Mouse (Mus musculus): ENCODE data around the gene Mbnl1.
"Not testable (repeated sequence)": the region's sequence is repeated elsewhere in the genome, so short reads cannot be mapped to it uniquely, and the experiment has no call there.

The Mbnl1 gene

GRCm38 (mm10) chr3:60472681-60473177 is at the start of gene Mbnl1:
TSS of gene Mbnl1 (plus strand) at chr3:60472830.
- no peak for DNase-seq

GRCm38 (mm10) chr3:60424148-60424547 is 48.5 kb upstream of the Mbnl1 start:
- no peak for DNase-seq

- DNase-seq, result no peak
Observed at GRCm38 (mm10) chr3:60429049-60429448, 43.6 kb upstream of the Mbnl1 start.

DNA sequence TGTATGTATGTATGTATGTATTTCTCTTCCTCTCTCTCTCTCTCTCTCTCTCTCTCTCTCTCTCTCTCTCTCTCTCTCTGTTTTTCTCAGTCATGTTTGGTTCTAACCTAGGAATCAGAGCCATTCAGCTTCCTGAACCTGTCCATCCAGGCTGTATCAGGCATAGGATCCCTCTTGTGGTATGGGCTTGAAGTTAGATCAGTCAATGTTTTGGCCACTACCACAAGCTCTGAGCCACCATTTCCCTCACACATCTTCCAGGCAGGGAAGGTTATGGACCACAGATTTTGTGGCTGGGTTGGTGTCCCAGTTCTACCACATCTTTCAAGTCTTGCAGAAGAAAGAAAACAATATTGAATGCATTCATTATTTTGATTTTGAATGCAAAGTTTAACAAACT is 35.4 kb upstream of the Mbnl1 start:
- no peak for DNase-seq

- DNase-seq, result peak; percentile 91
Observed at GRCm38 (mm10) chr3:60437678-60438232, 34.9 kb upstream of the Mbnl1 start.

- DNase-seq, result no peak
Observed at GRCm38 (mm10) chr3:60438715-60439114, 33.9 kb upstream of the Mbnl1 start.

- DNase-seq, result no peak
Observed at GRCm38 (mm10) chr3:60461828-60462521, 10.7 kb upstream of the Mbnl1 start.

DNA sequence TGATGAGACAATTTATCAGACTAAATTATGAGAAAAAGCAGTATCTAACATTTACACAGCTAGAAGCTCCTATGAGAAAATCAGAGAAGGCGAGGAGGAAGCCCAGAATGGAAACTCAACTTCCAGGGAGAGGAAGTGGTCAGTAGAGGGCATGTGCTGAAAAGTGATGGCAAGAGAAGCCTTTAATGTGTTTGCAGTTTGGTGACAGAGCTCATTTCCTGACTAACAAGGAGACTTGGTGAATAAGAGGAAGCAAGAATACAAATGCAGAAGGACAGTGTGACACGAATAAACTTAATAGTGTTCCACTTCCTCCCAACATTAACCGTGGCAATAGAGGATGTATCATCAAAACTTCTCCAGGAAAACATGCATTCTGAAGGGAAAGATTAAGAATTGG is 4.0 kb upstream of the Mbnl1 start:
- not testable (repeated sequence) for DNase-seq

GRCm38 (mm10) chr3:60469170-60469805 is 3.3 kb upstream of the Mbnl1 start:
- peak; percentile 90 for DNase-seq

DNA sequence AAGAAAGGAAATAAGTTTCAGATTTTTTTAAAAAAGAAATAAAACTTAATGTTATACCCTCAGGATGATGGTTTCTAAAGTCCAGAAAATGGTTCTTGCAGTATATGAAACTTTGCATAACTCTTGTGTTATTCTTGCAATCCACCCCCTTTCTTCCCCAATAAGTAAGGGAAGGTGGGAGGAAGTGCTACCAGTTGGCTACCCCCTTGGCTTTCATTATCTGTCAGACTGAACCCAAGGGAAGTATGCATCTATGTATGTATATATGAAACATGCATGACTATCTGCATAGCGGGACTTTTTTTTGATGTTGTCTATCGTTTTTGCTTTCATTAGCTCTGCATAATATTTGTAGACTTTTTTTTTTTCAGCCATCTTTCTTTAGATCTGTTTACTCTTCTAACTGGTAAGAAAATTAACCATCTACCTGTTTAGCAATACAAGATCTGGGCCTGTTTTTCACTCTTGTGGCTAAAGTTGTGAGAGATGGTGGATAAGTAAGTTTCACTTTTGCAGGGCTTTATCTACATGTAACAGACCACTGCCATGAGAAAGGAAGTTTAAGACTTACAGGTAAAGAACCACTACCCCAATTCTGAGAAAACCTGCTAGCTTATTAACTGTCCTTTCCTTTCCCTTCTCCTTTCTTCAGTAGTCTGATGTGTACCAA is 484 bp upstream of the Mbnl1 start:
- DNase-seq, result no peak

GRCm38 (mm10) chr3:60473861-60474653 is 1.4 kb downstream of the Mbnl1 start:
- no peak for DNase-seq

DNA sequence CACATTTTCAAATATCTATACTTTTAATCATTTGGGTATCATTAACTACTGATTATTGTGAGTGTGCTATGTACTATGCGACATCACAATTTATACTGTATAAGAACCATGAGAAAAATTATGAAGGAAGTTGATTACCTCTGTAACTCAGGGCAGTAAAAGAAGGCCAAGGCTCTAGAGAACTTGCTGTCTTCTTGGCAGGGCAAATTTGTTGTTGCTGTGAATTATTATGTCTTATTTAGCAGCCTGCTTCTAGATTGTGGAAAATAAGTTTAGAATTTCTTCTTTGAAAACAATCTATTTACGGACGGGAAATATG is 2.0 kb downstream of the Mbnl1 start:
- DNase-seq, result no peak

DNA sequence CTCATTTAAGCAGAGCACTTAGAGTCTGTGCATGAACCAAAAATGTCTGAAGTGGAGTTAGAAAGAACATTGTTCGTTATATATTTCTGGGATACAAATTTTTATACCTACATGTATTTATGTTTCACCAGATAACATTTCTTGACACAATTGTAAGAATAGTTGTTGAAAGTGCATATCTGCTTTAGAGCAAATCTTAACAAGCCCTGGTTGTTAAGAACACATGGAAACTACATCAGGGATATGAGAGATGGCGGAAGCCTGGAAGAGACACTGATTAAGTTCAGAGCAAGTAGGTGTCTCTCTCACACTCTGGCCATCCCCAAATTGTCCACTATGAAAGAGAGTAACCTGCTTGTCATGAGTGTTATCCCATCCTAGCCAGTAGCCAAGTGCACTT is 2.4 kb downstream of the Mbnl1 start:
- no peak for DNase-seq

DNA sequence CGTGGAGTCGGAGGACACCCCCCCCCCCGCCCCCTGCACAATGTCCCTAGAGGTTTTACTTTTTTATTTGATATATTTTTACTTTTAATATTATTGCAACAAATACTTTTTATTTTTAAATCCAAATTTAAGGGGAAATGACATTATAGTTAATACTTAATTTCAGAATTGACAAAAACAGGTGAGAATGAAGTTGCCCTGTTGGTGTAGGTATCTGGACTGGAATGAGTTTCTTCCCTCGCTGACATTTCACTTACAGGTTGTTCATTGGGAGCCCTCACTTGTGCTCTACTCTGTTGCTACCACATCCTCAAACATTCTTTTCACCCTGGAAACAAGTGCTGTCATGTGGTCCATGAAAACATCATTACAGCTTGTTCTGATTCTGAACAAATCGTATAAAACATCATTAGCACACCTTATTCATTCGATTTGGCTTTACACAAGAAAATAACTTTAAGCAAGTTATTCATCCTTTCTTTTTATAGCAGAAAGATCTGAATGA is 4.2 kb downstream of the Mbnl1 start:
- DNase-seq, result no peak

GRCm38 (mm10) chr3:60478433-60478832 is 5.8 kb downstream of the Mbnl1 start:
- no peak for DNase-seq

DNA sequence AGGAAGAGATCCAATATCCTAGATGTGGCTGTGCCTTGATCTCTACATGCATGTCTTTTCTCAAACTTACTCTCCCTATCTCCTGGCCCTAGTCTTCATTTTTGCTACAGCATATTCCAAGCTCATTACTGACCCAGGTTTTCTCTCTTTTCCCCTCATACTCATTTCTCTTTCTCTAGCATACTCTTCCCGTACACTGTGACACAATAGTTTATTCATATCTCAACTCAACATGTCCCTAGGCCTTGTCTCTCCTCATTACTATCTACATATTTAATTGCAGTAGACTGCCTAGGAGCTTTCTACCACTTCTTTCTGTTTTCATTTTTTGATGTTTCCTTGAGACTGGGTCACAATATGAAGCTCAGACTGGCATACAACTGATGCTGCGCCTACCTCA is 8.1 kb downstream of the Mbnl1 start:
- DNase-seq, result no peak

DNA sequence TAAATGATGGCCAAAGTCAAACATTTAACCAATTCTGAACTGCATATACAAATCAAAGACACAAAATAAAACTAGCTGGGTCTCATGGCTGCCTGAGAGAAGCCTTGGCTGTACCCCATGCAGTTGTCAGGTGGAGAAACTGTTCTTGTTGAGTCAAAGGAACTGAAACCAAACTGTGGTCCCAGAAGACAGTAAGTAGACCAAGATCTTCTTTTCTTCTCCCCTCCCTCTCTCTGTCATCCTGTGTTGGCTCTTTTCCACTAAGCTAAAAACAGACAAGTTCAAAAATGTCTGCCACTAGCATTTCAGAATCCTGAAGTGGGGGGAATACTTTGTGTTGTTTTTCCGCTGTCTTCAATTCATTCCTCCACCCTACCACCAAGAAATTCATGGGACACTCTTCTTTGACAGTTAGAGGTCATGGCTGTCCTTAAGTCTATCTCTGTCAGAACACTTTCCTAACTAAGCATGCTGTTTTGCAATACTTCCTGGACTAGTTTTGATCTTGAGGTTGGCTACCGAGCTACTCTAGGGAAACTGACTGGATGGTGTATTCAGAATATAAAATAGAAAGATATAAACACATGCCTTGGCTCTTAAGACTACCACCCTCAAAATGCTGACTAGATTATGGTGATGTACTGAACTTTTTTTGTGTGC is 9.2 kb downstream of the Mbnl1 start:
- peak; percentile 86 for DNase-seq

DNA sequence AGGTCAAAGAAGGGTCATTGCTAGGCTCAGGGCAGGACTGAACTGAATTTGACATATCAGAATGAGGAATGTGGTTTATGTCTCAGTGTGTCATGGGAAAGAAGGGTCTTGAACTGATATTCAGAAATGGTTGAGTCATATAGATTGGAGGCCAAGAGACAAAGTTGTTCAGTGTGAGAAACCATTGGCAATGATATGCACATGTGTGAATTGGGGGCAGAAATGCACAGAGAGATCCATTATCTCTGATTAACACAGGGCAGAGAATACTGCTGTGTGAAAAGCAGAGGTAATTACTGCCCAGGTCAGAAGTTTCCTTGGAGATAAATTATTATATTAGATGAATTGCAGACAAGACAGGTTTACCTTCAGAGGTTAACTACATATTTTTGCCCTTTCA is 10.7 kb downstream of the Mbnl1 start:
- DNase-seq, result no peak

- DNase-seq, result no peak
Observed at GRCm38 (mm10) chr3:60485987-60486712, 13.5 kb downstream of the Mbnl1 start.

GRCm38 (mm10) chr3:60486713-60487170 is 14.1 kb downstream of the Mbnl1 start:
- no peak for DNase-seq

DNA sequence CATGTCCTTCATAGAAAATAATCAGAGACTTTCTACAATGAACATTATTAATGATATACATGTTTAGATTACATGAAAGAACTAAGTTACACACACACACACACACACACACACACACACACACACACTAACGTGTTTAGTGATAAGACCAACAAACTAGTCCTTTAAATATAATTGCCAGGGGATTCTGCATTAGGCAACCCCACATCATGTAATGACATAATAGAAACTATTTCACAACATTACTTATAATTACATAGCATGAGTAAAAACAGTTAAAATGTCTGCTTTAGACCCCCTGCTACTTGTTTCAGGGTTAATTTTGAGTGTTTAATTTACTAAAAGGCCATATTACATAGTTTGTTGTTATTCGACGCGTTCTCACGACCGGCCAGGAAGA is 16.9 kb downstream of the Mbnl1 start:
- no peak for DNase-seq
